Mouse (Mus musculus): ENCODE data around the gene Dpp6. TPM values are rescaled to one million over a fixed set of nuclear protein-coding genes. Genes with fewer than 3 reads are reported as not detected.

The Dpp6 gene
- polyA plus RNA-seq, 1 experiment from 2014 or later, result 0.76 TPM

GRCm38 (mm10) chr5:27711461-27712192, 894.6 kb downstream of the Dpp6 start:
- ATAC-seq, result no peak
- TF ChIP-seq CTCF (IDR thresholded peaks at IDR 0.05; ENCODE audit: low read depth), result no peak
- Histone ChIP-seq H3K9me3 (ENCODE audit: control insufficient read depth) (no peaks in the 10 kb centered on the region), H3K4me2 (replicated peaks; ENCODE audit: low read depth) (no peak overlapping the region), H3K27ac (ENCODE audit: low read depth, low read length) (no peak overlapping the region), H3K27me3 (replicated peaks; ENCODE audit: control insufficient read depth, insufficient read depth, low read length) (no peaks in the 10 kb centered on the region), H3K4me3 (ENCODE audit: low read depth, low read length) (no peak overlapping the region), H3K9ac (ENCODE audit: low read depth, low read length) (no peak overlapping the region), H3K4me1 (replicated peaks; ENCODE audit: control insufficient read depth, insufficient read depth, low read length) (0 out of 2 replicates have a peak, but pooled peaks cover 4% of the 10 kb centered on the region), H3K36me3 (ENCODE audit: control insufficient read depth, insufficient read depth) (no peaks in the 10 kb centered on the region)
- 55% methylated on average over 8 of the region's 8 CpGs for WGBS

GRCm38 (mm10) chr5:27714356-27714755, 897.4 kb downstream of the Dpp6 start:
- Histone ChIP-seq H3K4me3 (ENCODE audit: low read depth, low read length) (no peak overlapping the region), H3K4me1 (replicated peaks; ENCODE audit: control insufficient read depth, insufficient read depth, low read length) (no peaks in the 10 kb centered on the region), H3K27me3 (replicated peaks; ENCODE audit: control insufficient read depth, insufficient read depth, low read length) (no peaks in the 10 kb centered on the region), H3K9me3 (ENCODE audit: control insufficient read depth) (no peaks in the 10 kb centered on the region), H3K27ac (ENCODE audit: low read depth, low read length) (no peak overlapping the region), H3K9ac (ENCODE audit: low read depth, low read length) (no peak overlapping the region), H3K4me2 (replicated peaks; ENCODE audit: low read depth) (no peak overlapping the region), H3K36me3 (ENCODE audit: control insufficient read depth, insufficient read depth) (no peaks in the 10 kb centered on the region)
- no peak for ATAC-seq
- WGBS, result 70% methylated on average over 9 of the region's 9 CpGs
- TF ChIP-seq CTCF (IDR thresholded peaks at IDR 0.05; ENCODE audit: low read depth), result no peak

GRCm38 (mm10) chr5:27716026-27716425, 899.0 kb downstream of the Dpp6 start:
- Histone ChIP-seq H3K4me1 (replicated peaks; ENCODE audit: control insufficient read depth, insufficient read depth, low read length) (no peaks in the 10 kb centered on the region), H3K27me3 (replicated peaks; ENCODE audit: control insufficient read depth, insufficient read depth, low read length) (no peaks in the 10 kb centered on the region), H3K9me3 (ENCODE audit: control insufficient read depth) (no peaks in the 10 kb centered on the region), H3K36me3 (ENCODE audit: control insufficient read depth, insufficient read depth) (no peaks in the 10 kb centered on the region), H3K4me2 (replicated peaks; ENCODE audit: low read depth) (no peak overlapping the region), H3K9ac (ENCODE audit: low read depth, low read length) (no peak overlapping the region), H3K4me3 (ENCODE audit: low read depth, low read length) (no peak overlapping the region), H3K27ac (ENCODE audit: low read depth, low read length) (no peak overlapping the region)
- TF ChIP-seq CTCF (IDR thresholded peaks at IDR 0.05; ENCODE audit: low read depth), result no peak
- WGBS, result 82% methylated on average over 4 of the region's 4 CpGs
- no peak for ATAC-seq

- Histone ChIP-seq H3K4me3 (ENCODE audit: low read depth, low read length) (no peak overlapping the region), H3K36me3 (ENCODE audit: control insufficient read depth, insufficient read depth) (no peaks in the 10 kb centered on the region), H3K9me3 (ENCODE audit: control insufficient read depth) (no peaks in the 10 kb centered on the region), H3K27me3 (replicated peaks; ENCODE audit: control insufficient read depth, insufficient read depth, low read length) (no peaks in the 10 kb centered on the region), H3K27ac (ENCODE audit: low read depth, low read length) (no peak overlapping the region), H3K9ac (ENCODE audit: low read depth, low read length) (no peak overlapping the region), H3K4me1 (replicated peaks; ENCODE audit: control insufficient read depth, insufficient read depth, low read length) (no peaks in the 10 kb centered on the region), H3K4me2 (replicated peaks; ENCODE audit: low read depth) (no peak overlapping the region)
- TF ChIP-seq CTCF (IDR thresholded peaks at IDR 0.05; ENCODE audit: low read depth), result no peak
- no peak for ATAC-seq
These were observed 900.3 kb downstream of the Dpp6 start for GRCm38 (mm10) chr5:27717301-27717700.

GRCm38 (mm10) chr5:27719311-27719710, 902.3 kb downstream of the Dpp6 start:
- H3K27ac ChIP-seq (ENCODE audit: low read depth, low read length), result no peak overlapping the region
- no peak overlapping the region for H3K4me2 ChIP-seq (replicated peaks; ENCODE audit: low read depth)
- ATAC-seq, result no peak
- H3K4me3 ChIP-seq (ENCODE audit: low read depth, low read length), result no peak overlapping the region
- no peak overlapping the region for H3K9ac ChIP-seq (ENCODE audit: low read depth, low read length)
- H3K36me3 ChIP-seq (ENCODE audit: control insufficient read depth, insufficient read depth), result no peaks in the 10 kb centered on the region
- no peaks in the 10 kb centered on the region for H3K27me3 ChIP-seq (replicated peaks; ENCODE audit: control insufficient read depth, insufficient read depth, low read length)
- WGBS, result 67% methylated on average over 2 of the region's 2 CpGs
- no peak for TF ChIP-seq CTCF (IDR thresholded peaks at IDR 0.05; ENCODE audit: low read depth)
- H3K4me1 ChIP-seq (replicated peaks; ENCODE audit: control insufficient read depth, insufficient read depth, low read length), result no peaks in the 10 kb centered on the region
- no peaks in the 10 kb centered on the region for H3K9me3 ChIP-seq (ENCODE audit: control insufficient read depth)

- no peaks in the 10 kb centered on the region for H3K4me1 ChIP-seq (replicated peaks; ENCODE audit: control insufficient read depth, insufficient read depth, low read length)
- no peaks in the 10 kb centered on the region for H3K36me3 ChIP-seq (ENCODE audit: control insufficient read depth, insufficient read depth)
- ATAC-seq, result no peak
- WGBS, result 30% methylated on average over 2 of the region's 2 CpGs
- no peaks in the 10 kb centered on the region for H3K27me3 ChIP-seq (replicated peaks; ENCODE audit: control insufficient read depth, insufficient read depth, low read length)
- H3K4me3 ChIP-seq (ENCODE audit: low read depth, low read length), result no peak overlapping the region
- H3K27ac ChIP-seq (ENCODE audit: low read depth, low read length), result no peak overlapping the region
- peak; percentile 67 for TF ChIP-seq CTCF (IDR thresholded peaks at IDR 0.05; ENCODE audit: low read depth)
- no peak overlapping the region for H3K9ac ChIP-seq (ENCODE audit: low read depth, low read length)
- no peaks in the 10 kb centered on the region for H3K9me3 ChIP-seq (ENCODE audit: control insufficient read depth)
- H3K4me2 ChIP-seq (replicated peaks; ENCODE audit: low read depth), result no peak overlapping the region
These were observed 907.5 kb downstream of the Dpp6 start for GRCm38 (mm10) chr5:27724460-27724859.

Data from intestine, postnatal 0 days (tissue).